Mouse (Mus musculus): ENCODE data around the gene Pcgf2. TPM values are rescaled to one million over a fixed set of nuclear protein-coding genes. Genes with fewer than 3 reads are reported as not detected.

Pcgf2 gene
- polyA plus RNA-seq, 1 experiment from 2014 or later = 18.2 TPM

DNA sequence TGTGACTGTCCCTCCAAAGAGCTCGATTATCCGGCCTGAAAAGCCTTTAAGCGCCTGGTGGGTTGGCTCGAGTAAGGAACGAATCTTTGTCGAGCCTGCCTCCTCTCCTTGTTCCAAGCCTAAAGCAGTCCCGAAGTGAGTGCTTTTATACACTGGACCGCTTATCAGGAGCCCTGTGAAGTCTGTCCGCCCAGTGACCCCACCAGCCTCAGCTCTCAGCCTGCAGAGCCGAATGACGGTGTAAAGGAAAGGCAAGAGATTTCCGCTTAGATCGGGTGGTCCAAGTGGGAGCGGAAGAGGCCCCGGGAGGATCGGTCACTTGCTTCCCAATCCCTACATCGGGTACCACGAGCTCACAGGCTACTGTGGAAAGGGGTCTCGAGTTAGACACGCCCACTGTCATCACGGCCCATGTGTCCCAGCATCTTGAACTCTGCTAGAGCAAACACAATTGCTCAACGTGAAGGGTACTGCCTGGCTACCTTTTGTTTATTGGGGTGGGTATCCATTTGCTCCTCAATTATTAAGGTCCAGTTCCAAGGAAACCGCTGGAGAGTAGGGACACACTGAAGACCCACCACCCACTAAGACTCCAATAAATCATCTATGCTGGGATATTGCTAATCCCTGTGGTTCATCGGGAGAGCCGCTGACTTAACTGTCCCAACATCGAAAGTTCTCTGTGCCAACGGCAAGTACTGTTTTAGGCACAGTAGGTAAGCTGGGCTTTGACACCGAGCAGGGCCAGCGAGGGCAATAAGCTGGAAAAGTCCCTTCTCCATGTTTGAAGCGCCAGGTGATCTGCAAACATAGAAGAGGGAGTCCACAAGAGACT lies 666 bp upstream of the Pcgf2 start:
- no peak for ATAC-seq (ENCODE audit: insufficient number of reproducible peaks, insufficient read depth, low FRiP score, low read depth)
- H3K4me2 ChIP-seq (replicated peaks; ENCODE audit: low read depth, low read length) = peak overlapping the region; percentile 93
- peak overlapping the region; percentile 99 for H3K27ac ChIP-seq (ENCODE audit: low read length)
- no peaks in the 10 kb centered on the region for H3K27me3 ChIP-seq (ENCODE audit: control insufficient read depth, insufficient read depth, low read length)
- WGBS = 12% methylated on average over 30 of the region's 30 CpGs
- peaks cover under 1% of the 10 kb centered on the region; the same call in 1 of the 2 replicates for H3K36me3 ChIP-seq (ENCODE audit: control insufficient read depth, insufficient read depth, low read length)
- H3K4me1 ChIP-seq (ENCODE audit: control insufficient read depth, insufficient read depth, low read length) = peaks cover 36% of the 10 kb centered on the region
- peak overlapping the region; percentile 89 for H3K4me3 ChIP-seq (ENCODE audit: low read depth, low read length)
- peak overlapping the region; percentile 96 for H3K9ac ChIP-seq (replicated peaks; ENCODE audit: low read depth, low read length)
- no peaks in the 10 kb centered on the region for H3K9me3 ChIP-seq (ENCODE audit: control insufficient read depth, low read depth, low read length)

DNA sequence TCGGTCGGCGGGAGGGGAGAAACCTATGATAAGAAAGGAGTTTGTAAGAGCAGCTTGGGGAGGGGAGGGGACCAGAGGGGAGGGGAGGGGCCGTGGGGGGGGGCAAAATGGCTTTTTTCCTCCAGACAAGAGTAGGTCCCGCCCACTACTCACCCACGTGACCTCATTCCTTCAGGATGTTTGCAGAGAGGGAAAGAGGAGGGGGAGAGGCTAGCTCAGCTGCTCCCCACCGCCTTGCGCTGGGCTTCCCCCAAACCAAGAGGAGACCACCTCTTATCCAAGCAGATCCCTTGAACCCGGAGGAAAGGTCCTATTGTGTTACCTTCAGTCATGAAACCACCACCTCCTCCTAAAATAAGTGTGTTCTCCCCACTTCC lies 683 bp downstream of the Pcgf2 start:
- Histone ChIP-seq H3K4me1 (ENCODE audit: control insufficient read depth, insufficient read depth, low read length) (peaks cover 49% of the 10 kb centered on the region), H3K36me3 (ENCODE audit: control insufficient read depth, insufficient read depth, low read length) (no peaks in the 10 kb centered on the region), H3K4me3 (ENCODE audit: low read depth, low read length) (peak overlapping the region; percentile 89), H3K9ac (replicated peaks; ENCODE audit: low read depth, low read length) (peak overlapping the region; percentile 96), H3K27me3 (ENCODE audit: control insufficient read depth, insufficient read depth, low read length) (no peaks in the 10 kb centered on the region), H3K27ac (ENCODE audit: low read length) (peak overlapping the region; percentile 99), H3K4me2 (replicated peaks; ENCODE audit: low read depth, low read length) (peak overlapping the region; percentile 93), H3K9me3 (ENCODE audit: control insufficient read depth, low read depth, low read length) (no peaks in the 10 kb centered on the region)
- ATAC-seq (ENCODE audit: insufficient number of reproducible peaks, insufficient read depth, low FRiP score, low read depth) = peak; percentile 50
- 0% methylated on average over 9 of the region's 9 CpGs for WGBS

DNA sequence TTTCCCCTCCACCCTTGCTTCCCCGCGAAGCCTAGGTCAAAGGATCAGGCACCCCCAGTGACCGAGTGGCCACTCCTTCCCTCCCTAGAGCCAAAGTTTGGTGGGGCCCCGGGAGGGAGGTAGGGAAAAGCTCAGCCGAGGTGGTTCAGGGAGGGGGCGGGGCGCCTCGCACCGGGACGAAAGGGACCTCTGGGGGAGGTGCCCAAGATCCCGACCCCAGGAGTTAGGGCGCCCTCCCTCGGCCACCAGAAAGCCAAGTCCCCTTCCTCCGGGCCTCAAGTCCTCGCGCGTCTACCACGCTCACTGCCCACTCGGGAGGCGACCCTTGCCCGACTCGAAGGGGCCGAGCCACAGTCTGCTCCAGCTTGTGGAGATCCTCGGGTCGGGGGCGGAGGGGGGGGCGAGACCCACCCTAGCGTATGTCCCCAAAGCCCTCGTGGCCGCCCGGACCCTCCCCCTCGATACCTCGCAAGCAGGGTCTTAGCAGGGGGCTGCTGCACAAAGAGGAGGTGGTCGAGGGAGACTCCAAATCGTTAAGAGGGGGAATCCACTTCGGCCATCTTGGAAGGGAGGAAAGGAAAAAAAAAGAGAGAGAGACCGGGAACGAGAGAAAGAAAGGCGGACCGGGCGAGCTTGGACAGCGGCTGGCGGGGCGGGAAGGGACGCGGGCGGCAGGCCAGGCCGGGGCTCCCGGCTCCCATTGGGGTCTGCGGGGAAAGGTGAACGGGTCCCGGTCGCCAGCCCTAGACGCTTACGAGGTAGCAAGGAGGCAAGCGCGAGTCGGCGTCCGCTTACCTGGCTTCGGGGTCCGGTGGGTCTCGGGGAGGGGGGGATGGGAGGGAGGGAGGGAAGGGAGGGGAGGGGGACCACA lies 1.3 kb downstream of the Pcgf2 start:
- peak overlapping the region; percentile 93 for H3K4me2 ChIP-seq (replicated peaks; ENCODE audit: low read depth, low read length)
- H3K27me3 ChIP-seq (ENCODE audit: control insufficient read depth, insufficient read depth, low read length) = no peaks in the 10 kb centered on the region
- peak overlapping the region; percentile 89 for H3K4me3 ChIP-seq (ENCODE audit: low read depth, low read length)
- peaks cover 49% of the 10 kb centered on the region for H3K4me1 ChIP-seq (ENCODE audit: control insufficient read depth, insufficient read depth, low read length)
- no peaks in the 10 kb centered on the region for H3K9me3 ChIP-seq (ENCODE audit: control insufficient read depth, low read depth, low read length)
- under 1% methylated on average over 63 of the region's 63 CpGs for WGBS
- no peak for ATAC-seq (ENCODE audit: insufficient number of reproducible peaks, insufficient read depth, low FRiP score, low read depth)
- peak overlapping the region; percentile 96 for H3K9ac ChIP-seq (replicated peaks; ENCODE audit: low read depth, low read length)
- H3K36me3 ChIP-seq (ENCODE audit: control insufficient read depth, insufficient read depth, low read length) = no peaks in the 10 kb centered on the region
- peak overlapping the region; percentile 99 for H3K27ac ChIP-seq (ENCODE audit: low read length)

DNA sequence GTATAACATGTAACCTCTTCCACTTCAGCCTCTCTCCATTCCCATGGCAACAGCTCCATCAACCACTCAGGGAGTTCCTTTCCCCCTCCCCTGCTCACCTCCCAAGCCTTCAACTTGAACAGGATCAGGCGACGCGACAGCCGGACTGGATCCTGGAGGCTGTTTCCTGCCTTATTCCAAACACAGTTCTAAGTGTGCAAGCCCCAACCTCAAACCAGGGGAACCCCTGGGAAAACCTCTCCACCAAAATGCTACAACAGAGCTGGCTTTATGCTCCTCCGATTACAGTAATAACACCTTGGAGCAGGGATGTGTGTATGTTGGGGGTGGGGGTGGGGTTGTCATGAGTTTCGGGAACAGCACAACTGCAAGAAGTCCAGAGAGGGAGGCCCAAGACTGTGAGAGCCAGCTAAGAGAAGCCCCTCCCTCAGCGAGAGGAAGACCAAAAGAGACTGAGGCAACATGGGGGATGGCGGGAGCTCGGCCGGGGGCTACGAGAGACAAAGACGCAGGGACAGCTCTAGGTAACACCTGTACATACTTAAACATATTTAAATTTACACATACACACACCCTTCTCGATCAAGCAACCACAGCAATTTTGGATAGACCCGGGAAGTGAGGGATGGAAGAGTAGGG lies 2.3 kb downstream of the Pcgf2 start:
- H3K9ac ChIP-seq (replicated peaks; ENCODE audit: low read depth, low read length) = peak overlapping the region; percentile 96
- H3K36me3 ChIP-seq (ENCODE audit: control insufficient read depth, insufficient read depth, low read length) = peaks cover 7% of the 10 kb centered on the region
- no peak for ATAC-seq (ENCODE audit: insufficient number of reproducible peaks, insufficient read depth, low FRiP score, low read depth)
- WGBS = 2% methylated on average over 14 of the region's 14 CpGs
- H3K4me1 ChIP-seq (ENCODE audit: control insufficient read depth, insufficient read depth, low read length) = peaks cover 46% of the 10 kb centered on the region
- H3K9me3 ChIP-seq (ENCODE audit: control insufficient read depth, low read depth, low read length) = no peaks in the 10 kb centered on the region
- peak overlapping the region; percentile 89 for H3K4me3 ChIP-seq (ENCODE audit: low read depth, low read length)
- peak overlapping the region; percentile 99 for H3K27ac ChIP-seq (ENCODE audit: low read length)
- no peaks in the 10 kb centered on the region for H3K27me3 ChIP-seq (ENCODE audit: control insufficient read depth, insufficient read depth, low read length)
- peak overlapping the region; percentile 93 for H3K4me2 ChIP-seq (replicated peaks; ENCODE audit: low read depth, low read length)

DNA sequence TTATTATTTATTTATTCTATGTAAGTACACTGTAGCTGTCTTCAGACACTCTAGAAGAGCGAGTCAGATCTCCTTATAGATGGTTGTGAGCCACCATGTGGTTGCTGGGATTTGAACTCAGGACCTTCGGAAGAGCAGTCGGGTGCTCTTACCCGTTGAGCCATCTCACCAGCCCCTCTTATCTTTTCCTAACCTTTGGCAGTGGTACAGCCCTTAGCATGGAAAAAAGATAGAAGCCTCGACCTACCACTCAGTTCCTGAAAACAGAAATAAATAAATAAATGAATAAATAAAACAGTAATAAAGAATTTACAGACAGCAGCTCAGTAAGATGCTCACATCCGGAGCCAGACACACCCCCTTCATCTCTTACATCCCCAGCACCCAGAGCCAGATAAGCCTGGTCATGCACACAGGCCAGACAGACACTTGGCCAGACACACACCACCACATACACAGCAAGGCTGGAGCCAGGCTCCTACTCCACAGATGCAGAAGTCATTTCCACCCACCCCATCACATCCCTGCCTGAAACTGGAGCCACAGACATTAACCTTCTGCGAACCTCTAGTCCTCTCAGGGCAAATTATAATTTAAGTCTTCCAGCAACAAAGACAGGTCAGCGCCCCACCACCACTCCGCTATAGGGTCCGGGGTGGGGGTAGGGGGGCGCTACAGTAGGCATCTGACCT lies 3.0 kb downstream of the Pcgf2 start:
- H3K27ac ChIP-seq (ENCODE audit: low read length) = peak overlapping the region; percentile 99
- 47% methylated on average over 11 of the region's 11 CpGs for WGBS
- H3K9me3 ChIP-seq (ENCODE audit: control insufficient read depth, low read depth, low read length) = no peaks in the 10 kb centered on the region

DNA sequence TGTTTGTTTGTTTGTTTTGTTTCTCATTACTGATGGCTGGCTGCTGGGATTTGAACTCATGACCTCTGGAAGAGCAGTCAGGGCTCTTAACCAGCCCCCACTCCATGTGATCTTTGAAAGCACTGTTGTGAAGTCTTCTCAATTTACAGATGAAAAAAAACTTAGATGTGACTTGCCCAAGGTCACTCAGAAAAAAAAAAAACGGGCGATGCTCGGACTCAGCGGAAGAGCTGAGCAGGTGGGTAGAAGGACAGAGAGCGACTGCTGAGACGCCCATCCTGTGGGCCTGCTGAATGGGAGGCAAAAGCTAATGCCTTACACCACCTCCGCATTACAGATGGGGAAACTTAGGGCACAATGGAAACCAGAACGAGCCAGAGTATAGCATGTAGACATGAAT lies 3.6 kb downstream of the Pcgf2 start:
- ATAC-seq (ENCODE audit: insufficient number of reproducible peaks, insufficient read depth, low FRiP score, low read depth) = no peak
- no peaks in the 10 kb centered on the region for H3K9me3 ChIP-seq (ENCODE audit: control insufficient read depth, low read depth, low read length)
- H3K36me3 ChIP-seq (ENCODE audit: control insufficient read depth, insufficient read depth, low read length) = peaks cover 20% of the 10 kb centered on the region
- no peak overlapping the region for H3K4me3 ChIP-seq (ENCODE audit: low read depth, low read length)
- H3K27me3 ChIP-seq (ENCODE audit: control insufficient read depth, insufficient read depth, low read length) = no peaks in the 10 kb centered on the region
- peaks cover 42% of the 10 kb centered on the region for H3K4me1 ChIP-seq (ENCODE audit: control insufficient read depth, insufficient read depth, low read length)
- H3K4me2 ChIP-seq (replicated peaks; ENCODE audit: low read depth, low read length) = no peak overlapping the region
- H3K9ac ChIP-seq (replicated peaks; ENCODE audit: low read depth, low read length) = no peak overlapping the region
- 69% methylated on average over 8 of the region's 8 CpGs for WGBS
- no peak overlapping the region for H3K27ac ChIP-seq (ENCODE audit: low read length)

More for the DNA sequence above, 3.0 kb downstream of the Pcgf2 start:
- peak overlapping the region; percentile 89 for H3K4me3 ChIP-seq (ENCODE audit: low read depth, low read length)
- no peak for ATAC-seq (ENCODE audit: insufficient number of reproducible peaks, insufficient read depth, low FRiP score, low read depth)
- H3K27me3 ChIP-seq (ENCODE audit: control insufficient read depth, insufficient read depth, low read length) = no peaks in the 10 kb centered on the region
- H3K4me2 ChIP-seq (replicated peaks; ENCODE audit: low read depth, low read length) = peak overlapping the region; percentile 93
- no peak overlapping the region for H3K9ac ChIP-seq (replicated peaks; ENCODE audit: low read depth, low read length)
- H3K4me1 ChIP-seq (ENCODE audit: control insufficient read depth, insufficient read depth, low read length) = peaks cover 46% of the 10 kb centered on the region
- H3K36me3 ChIP-seq (ENCODE audit: control insufficient read depth, insufficient read depth, low read length) = peaks cover 13% of the 10 kb centered on the region

DNA sequence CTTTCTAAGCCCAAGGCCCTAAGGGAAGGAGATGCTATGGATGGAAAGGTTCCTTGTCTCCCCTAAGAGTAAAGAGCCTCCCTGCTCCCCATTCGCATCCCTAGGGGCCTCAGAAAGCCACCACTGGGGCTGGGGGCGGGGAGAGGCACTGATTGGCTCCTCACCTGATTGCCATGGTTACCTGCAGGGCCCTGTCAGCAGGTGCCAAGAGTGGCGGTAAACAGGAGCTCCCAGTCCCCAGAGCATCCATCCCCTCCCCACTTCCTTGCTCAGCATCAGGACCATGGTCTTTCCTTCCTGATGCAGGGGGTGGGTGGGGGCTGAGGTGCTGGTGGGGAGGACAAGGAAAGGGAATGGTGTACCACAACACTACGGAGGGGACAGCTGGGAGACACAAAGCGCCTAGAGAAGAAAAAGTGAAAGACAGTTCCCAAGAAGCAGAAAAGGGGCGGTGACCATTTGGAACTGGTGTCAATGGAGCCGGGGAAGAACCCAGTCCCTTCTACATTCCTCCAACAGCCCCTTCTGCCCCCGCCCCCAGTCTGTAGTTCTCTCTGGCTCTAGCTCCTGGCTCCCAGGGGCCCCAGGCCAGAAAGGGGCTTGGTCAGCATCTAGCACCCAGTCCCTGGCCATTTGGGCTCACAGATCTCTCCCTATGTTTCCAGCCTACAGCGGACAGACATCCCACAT lies 4.4 kb downstream of the Pcgf2 start:
- no peaks in the 10 kb centered on the region for H3K9me3 ChIP-seq (ENCODE audit: control insufficient read depth, low read depth, low read length)
- H3K9ac ChIP-seq (replicated peaks; ENCODE audit: low read depth, low read length) = no peak overlapping the region
- peak overlapping the region; percentile 10; the same call in 1 of the 2 replicates for H3K4me2 ChIP-seq (replicated peaks; ENCODE audit: low read depth, low read length)
- H3K27me3 ChIP-seq (ENCODE audit: control insufficient read depth, insufficient read depth, low read length) = no peaks in the 10 kb centered on the region
- ATAC-seq (ENCODE audit: insufficient number of reproducible peaks, insufficient read depth, low FRiP score, low read depth) = no peak
- 38% methylated on average over 9 of the region's 9 CpGs for WGBS
- H3K27ac ChIP-seq (ENCODE audit: low read length) = peak overlapping the region; percentile 15; the same call in 1 of the 2 replicates
- H3K4me3 ChIP-seq (ENCODE audit: low read depth, low read length) = no peak overlapping the region
- peaks cover 34% of the 10 kb centered on the region for H3K4me1 ChIP-seq (ENCODE audit: control insufficient read depth, insufficient read depth, low read length)
- H3K36me3 ChIP-seq (ENCODE audit: control insufficient read depth, insufficient read depth, low read length) = peaks cover 28% of the 10 kb centered on the region
